Mouse (Mus musculus) skeletal muscle tissue, adult 2 months (tissue): ENCODE results near the gene Lin37.

Experiments used
- DNase-seq: peaks from one replicate; pipeline ENCODE4 v3.0.0-alpha.2; 2012; ENCODE audit warnings: low read depth, low spot score

Gene Lin37

DNA sequence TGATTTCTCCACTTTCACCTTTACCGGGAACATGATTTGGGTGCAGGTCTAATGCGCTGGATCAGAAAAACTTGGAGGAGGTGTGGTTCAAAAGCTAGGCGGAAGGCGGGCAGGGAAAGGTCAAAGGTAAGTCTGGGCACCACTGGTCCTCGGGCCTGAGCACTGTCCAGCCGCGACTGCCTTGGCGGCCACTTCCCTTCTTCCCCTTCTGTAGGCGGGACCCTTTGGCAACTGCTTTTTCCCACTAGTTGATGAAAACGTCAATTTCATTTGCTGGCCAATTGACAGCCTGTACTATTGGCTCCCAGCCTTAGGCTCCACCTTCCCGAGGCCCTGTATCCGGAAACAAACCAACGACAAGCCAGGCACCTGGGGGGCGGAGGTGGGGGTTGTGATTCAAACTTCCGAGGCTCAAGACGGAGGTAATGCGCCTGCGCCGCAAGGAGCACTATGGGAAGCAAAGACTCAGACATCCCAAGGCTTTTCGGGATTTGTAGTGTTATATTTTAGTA lies at the start of gene Lin37:
Gene Lin37, minus strand, starts transcription at position 396 of the 512 bp plus-strand sequence.
- DNase-seq, result peak; percentile 99

- DNase-seq, result no peak
These were observed 48.8 kb upstream of the Lin37 start for GRCm38 (mm10) chr7:30608476-30608875.

DNA sequence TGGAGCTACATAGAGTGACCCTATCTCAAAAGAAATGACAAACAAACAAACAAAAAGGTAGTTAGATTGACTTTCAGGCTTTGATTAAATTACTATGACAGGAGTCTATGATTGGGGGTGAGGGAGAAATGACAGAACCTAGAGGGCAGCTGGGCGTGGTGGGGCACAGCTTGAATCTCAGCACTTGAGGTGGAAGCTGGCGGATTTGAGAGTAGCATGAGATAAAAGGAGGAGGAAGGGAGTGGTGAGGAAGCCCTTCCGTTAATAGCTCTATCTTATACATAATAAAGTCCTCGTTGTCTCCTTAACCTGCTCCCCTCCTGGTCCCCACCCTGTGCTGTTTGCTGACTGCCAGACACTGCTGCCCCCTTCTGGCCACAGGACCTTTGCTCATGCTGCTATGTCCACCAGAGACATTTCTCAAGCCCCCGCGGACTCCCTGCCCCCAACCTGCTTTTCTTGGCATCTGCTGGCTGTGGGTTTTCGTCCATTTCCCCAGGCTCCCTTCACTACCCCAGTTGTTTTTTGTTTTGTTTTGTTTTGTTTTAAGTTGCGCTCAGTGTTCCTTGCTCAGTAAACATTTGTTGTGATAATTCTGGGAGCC lies 48.2 kb upstream of the Lin37 start:
- DNase-seq, result no peak

- no peak for DNase-seq
These were observed 45.3 kb upstream of the Lin37 start for GRCm38 (mm10) chr7:30604944-30605343.

DNA sequence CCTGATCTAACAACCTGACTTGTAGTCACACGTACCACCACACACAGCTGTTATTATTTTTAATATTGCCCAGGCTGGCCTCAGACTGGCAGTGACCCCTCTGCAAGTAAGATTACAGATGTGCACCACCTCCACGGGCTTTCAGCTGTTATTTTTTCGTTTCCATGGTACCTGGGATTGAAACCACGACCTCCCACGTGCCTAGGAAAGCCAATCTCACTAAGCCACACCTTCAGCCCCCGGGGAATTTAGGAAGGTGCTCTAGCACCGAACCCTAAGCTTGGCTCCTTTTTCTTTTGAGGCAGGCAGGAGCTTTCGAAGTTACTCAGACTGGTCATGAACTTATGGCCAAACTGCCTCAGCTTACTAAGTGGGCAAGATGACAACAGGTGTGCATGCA lies 44.8 kb upstream of the Lin37 start:
- no peak for DNase-seq

GRCm38 (mm10) chr7:30602583-30602982 lies 42.9 kb upstream of the Lin37 start:
- DNase-seq, result no peak

DNA sequence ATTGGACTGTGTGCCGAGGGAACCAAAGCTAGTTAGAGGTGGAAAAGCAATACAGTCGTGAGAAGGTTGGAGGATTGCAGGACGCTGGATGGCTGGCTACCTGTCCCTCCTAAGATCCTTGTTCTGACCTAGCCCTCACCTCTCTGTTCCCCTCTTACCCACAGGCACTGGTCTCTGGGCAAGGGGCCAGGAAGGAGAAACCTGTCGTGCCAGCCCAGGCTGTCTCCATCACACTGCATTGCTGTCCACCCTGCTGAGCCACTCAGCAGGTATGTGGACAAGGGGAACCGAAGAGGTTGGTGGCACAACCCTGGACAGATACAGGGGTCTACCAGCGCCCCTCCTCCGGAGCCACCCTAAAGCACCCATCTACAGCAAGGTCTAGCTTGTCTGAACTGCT lies 41.0 kb upstream of the Lin37 start:
- no peak for DNase-seq

DNA sequence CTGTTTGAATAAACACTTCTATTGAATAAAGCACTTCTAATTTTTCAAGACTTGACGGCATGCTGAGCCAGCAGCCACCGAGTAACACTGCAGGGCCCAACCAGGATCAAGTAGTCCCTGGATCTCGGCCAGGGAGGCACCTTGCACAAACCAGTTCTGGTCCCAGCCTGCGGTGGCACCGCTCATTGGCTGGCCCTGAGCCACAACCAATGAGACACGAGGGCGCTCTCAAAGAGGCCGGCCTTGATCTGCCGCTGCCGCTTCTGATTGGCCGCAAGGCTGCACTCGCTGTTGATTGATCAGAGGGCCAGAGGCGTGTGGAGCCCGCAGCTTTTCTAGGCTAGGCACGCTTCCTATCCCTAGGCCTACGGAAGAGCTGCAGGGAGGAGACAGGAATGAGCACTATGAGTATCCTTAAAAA lies 40.3 kb upstream of the Lin37 start:
- peak; percentile 82 for DNase-seq

DNA sequence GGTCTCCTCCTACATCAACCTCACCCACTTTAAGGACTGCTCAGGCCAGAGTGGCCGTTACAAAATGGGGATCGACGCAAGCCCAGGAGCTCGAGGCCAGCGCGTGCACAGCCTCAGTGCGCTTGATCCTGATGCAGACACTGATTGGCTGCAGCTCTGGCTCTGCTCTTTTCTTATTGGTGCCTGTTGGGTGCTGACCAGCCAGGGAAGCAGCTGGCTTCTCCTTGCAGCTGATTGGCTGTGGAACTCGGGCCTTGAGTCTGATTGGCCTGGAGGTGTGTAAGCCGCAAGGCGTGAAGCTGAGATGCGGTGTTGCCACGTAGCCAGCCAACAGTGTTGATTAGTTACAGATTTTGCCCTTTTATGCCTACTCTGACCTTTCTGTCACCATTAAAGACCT lies 39.1 kb upstream of the Lin37 start, which contains the start of gene Zbtb32:
Gene Zbtb32, minus strand, starts transcription at position 124 of the 400 bp plus-strand sequence.
- no peak for DNase-seq

DNA sequence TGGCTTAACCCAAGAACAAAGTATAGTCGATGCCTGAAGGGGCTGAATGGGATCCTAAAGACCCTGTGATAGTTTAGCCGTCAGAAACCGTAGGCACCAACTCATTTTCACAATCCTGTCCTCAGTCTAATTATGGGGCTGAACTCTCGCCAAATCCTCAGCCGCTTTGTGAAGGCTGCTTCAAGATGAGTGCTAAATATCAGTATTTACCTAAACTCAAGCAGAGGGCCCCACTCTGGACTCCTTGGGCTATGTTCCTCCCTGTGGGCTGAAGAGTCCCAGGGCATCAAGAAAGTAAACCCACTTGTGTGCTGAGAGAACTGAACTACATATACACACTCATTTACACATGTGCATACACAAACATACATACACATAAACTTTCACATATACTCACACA lies 37.2 kb upstream of the Lin37 start:
- DNase-seq, result no peak

DNA sequence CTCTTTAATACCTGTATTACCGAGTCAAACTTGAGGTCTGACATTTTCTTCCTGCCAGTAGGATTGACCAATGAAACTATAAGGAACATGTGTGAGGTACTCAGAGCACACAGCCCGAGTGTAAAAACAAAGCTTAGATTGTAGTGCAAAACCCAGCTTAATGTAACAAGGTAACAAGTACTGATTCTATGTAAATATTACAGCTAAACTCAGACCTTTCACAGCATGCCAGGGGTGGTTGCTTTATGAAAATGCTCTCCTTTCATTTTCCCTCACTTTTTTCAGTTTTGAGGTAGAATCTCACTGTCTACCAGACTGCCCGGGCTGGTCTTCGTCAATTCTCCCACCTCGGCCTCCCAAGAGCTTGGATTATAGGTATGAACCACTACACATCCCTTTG lies 36.5 kb upstream of the Lin37 start:
- no peak for DNase-seq

GRCm38 (mm10) chr7:30594510-30595024 lies 34.9 kb upstream of the Lin37 start:
- DNase-seq, result no peak

DNA sequence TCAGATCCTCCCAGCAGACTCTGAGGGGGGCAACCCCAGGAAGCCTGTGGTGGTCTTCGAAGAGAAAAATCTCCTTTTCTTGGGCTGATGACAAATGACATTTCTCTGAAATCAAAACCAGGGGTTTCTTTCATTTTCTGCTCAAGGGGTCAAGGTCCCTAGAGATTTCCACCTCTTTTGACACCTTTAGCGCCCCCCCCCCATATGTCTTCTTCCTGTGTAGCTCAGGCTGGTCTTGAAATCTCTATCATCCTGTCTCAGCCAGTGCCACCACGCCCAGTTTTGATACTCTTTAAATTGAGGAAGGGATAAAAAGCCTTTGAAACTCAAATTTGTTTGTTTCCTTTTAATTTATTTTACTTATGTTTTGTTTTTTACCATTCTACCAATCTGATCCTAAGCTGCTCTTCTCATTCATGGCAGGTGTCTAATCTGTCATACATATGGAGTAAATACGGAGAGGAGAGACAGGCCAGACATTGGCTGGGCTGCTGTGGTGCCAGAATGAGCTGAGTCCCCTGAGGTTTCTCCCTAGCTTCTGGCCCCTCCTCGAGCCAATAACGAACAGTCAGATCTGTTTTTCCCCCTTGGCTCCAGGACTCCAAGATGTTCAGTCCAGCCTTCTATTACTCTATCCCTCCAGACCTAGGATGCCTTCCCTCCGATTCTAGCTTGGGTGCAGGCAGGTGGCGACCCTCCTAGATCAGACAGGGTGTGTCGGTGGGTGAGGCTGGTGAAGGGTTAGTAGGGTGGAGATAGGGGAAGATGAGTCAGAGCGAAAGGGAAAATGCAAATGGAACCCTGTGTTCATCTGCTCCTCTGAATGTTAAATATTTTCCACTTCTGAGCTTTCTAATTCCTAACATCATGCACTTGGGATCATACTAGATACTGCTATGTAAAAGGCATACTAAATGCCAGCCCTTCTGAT lies 34.2 kb upstream of the Lin37 start:
- DNase-seq, result no peak

DNA sequence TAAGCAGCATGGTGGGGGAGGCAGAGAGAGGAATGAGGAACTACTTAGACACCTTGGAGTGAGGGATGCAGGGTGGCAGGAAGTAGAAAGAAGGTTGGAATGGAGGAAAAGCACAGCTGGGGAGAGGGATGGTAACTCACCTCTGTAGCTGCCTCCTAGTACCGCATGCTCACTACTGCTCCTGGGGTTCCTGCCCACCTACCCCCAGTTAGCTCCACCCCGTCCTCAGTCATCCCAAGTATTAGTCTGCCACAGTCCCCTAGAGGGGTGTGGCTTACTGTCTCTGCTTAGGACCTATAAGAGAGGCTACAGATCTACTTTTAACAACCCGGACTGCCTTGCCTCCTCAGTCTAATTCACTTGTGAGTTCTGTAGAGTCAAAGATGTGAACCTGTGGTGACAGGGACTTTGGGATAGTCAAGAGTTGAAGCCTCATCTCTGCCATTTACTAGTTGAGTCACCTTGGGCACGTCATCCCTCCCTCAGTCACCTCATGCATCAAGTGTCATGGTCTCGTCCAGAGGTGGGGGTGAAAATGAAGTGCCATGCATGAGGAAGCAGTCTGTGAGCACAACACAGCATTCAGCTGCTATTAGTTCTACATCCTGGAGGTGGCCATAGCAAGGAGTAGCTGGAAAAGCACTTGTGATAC lies 33.3 kb upstream of the Lin37 start:
- DNase-seq, result no peak

GRCm38 (mm10) chr7:30591605-30591951 lies 31.9 kb upstream of the Lin37 start:
- DNase-seq, result no peak

DNA sequence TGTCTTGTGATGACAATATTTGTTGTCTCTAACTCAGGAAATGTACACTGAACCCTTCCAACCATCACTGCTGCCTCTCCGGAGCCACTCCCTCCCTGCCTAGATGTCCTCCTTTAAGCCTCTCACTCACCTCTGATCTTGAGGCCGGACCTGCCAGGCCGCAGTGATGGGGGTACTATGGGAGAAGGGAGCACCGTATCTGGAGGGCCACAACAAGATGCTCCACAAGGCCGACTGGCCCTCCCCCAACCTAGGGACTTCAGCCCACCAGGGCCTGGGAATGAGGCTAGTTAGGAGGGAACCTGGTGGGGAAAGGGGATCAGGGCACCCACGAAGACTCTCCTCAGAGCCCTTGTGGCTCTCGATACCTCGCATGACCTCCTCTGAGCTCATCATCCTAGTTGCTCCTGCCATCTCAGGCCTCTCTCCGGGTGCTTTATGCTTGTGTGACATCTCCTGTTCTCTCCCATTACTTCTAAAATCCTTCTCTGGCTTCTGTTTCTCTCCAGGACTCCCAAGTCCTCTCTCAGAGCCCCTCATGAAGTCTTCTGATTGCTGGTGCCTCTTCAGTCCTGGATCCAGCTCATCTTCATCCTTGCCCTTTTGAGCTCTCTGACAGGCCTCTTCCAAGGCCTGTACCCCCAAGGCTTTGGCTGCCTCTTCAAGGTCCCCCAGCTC lies 31.4 kb upstream of the Lin37 start:
- DNase-seq, result no peak

DNA sequence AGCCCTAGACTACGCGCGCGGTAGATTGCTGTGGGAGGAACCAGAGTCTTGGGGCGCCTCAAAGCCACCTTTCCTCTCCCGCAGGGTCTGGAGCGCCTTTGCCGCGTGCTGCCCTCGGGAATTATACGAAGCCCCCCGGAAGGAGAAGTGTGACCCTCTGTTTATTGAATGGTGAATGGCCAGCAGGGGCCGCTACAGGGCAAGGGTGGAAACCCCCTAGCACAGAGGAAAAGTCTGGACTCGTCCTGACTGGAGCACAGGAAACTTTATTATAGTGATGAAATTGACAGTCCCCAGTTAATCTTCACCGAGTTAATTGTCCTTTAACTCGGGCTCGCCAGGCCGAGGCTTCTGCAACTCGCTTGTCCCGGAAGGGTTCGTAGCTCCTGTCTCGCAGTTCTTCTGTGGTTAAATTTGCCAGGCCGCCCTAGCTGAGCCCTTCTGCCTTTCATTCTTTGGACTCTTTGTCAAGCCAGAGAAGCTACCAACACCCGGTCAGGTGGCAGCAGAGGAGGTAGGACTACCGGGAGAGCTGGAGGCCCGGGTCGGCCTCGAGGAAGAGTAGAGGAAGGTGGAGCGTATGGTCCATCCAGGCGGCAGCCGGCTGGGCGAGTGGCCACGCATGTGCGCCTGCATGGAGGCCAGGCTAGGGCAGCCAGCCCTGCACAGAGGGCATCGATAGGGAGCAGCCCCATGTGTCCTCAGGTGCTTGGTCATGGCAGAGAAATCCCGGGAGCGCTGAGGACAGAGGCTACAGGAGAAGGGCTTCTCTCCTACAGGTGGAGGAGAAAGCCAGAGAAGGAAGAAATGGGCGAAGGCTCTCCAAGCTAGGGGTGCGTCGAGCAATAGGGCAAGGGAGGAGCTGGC lies 30.0 kb upstream of the Lin37 start:
- DNase-seq, result peak; percentile 55

- DNase-seq, result peak; percentile 97
These were observed 29.2 kb upstream of the Lin37 start, which contains the start of gene Kmt2b for GRCm38 (mm10) chr7:30588676-30589434. Gene Kmt2b (minus strand): TSS chr7:30588726.

DNA sequence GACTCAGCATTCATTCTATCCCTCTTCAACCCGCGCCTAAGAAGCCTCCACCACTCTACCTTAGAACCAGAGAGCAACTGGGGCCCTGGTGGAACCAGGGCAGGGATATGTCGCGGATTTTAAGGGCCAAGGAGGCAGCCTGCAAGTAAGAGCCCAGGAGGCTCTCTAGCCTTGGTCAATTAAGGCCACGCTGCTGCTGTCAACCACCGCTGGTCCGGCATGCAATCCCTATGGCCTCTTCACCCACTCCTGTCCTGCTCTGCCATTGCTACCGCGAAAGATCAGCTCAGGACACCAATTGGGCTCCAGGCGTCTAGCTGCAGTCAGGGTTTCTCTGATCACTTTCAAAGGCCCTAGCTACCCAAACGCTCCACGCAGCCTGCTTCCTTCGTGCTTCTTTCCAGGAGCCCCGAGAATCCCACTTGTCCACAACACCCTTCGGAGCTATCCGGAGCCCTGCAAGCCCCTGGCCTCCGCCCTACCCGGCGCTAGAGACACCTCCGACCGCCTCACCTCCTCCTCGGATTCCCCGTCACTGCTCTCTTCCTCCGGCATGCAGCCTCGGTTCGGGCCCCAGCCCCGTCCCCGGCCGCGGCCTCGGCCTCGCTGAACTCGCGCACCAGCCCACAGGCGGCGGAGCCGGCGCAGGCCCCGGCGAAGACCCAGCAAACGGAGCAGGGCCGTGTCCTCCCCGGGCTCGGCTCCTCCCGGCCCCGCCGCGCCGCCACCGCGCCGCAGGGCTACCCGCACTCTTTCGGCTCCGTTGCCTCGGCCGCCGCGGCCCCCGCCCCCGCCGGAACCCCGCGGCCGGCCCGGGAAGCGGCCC lies 28.4 kb upstream of the Lin37 start:
- no peak for DNase-seq
